In the genomic region with DNA sequence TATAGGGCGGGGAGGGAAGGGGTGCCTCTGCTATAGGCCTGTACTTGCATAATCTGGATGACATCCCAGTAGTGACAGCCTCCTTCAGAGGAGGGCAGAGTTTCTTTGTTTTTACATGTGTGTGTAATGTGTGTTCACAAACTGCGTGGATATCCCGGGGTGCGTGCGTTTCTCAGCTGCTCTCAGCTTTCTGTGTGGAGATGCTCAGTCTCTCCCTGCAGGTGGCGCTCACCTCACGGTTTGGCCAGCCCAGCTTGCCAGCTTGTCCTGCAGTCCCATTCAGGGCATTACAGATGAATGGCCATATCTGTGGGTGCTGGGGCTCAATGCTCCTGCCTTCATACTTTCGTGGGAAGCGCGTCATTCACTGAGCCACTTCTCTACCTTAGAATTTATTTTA, we compare ENCODE assay signal across 7 mouse cellular contexts. TPM values are rescaled to one million over a fixed set of nuclear protein-coding genes. Genes with fewer than 3 reads are reported as not detected.
DNase-seq lines count a peak whose midpoint lies in the region; ATAC-seq and TF ChIP-seq lines count a peak whose summit lies in the region.

No protein-coding gene starts in this region.

- DNase-seq in left cerebral cortex, adult 2 months (ENCODE audit: extremely low spot score in 1 of 2, low spot score in 2 of 2), result peak in 1 of 2 experiments; percentile 62
- DNase-seq in left cerebral cortex, adult 11 months (ENCODE audit: low spot score), result no peak
- DNase-seq in G1E (ENCODE audit: low spot score), result peak; percentile 29
- DNase-seq in c-Kit-positive CD71-positive TER-119-positive erythroid progenitor cells, embryonic 14.5 days (ENCODE audit: low spot score), result peak; percentile 30
- peak; percentile 78 for DNase-seq in gastrocnemius, adult 2 months
- DNase-seq in limb, embryonic 10.5 days (ENCODE audit: low spot score), result peak; percentile 53
- DNase-seq in skeletal muscle tissue, adult 2 months (ENCODE audit: low read depth, low spot score), result peak; percentile 31

- H3K4me1 ChIP-seq in G1E (ENCODE audit: insufficient read depth, low read depth, low read length), result peaks cover 14% of the 10 kb centered on the region
- no peaks in the 10 kb centered on the region for H3K4me1 ChIP-seq in limb, embryonic 10.5 days

- 77% methylated on average over 10 of the region's 10 CpGs for WGBS in limb, embryonic 10.5 days

- H3K4me3 ChIP-seq in left cerebral cortex, adult 2 months, result no peak overlapping the region
- no peak overlapping the region for H3K4me3 ChIP-seq in G1E (ENCODE audit: low read depth, low read length)
- no peak overlapping the region for H3K4me3 ChIP-seq in gastrocnemius, adult 2 months
- H3K4me3 ChIP-seq in limb, embryonic 10.5 days, result no peak overlapping the region

- H3K27ac ChIP-seq in left cerebral cortex, adult 2 months, result no peak overlapping the region
- H3K27ac ChIP-seq in gastrocnemius, adult 2 months, result no peak overlapping the region
- no peak overlapping the region for H3K27ac ChIP-seq in limb, embryonic 10.5 days

- peaks cover 9% of the 10 kb centered on the region; the same call in 1 of the 2 replicates for H3K27me3 ChIP-seq in G1E (ENCODE audit: insufficient read depth, low read length)
- no peaks in the 10 kb centered on the region for H3K27me3 ChIP-seq in limb, embryonic 10.5 days (ENCODE audit: low read depth, poor library complexity, severe bottlenecking)

- no peak for ATAC-seq in G1E (ENCODE audit: extremely low read depth, insufficient number of reproducible peaks, low FRiP score, poor library complexity, severe bottlenecking)

- intact Hi-C loops in left cerebral cortex, adult 2 months (cut with DNase I), result no loop called here
- intact Hi-C loops in gastrocnemius, adult 2 months (cut with DNase I), result loop anchor here (10.0 kb wide), 1 partner anchor 274 kb away; no protein-coding TSS in a partner anchor

- H3K9me3 ChIP-seq in G1E (replicated peaks), result no peaks in the 10 kb centered on the region
- no peaks in the 10 kb centered on the region for H3K9me3 ChIP-seq in limb, embryonic 10.5 days (replicated peaks)

- H3K36me3 ChIP-seq in G1E (replicated peaks), result no peaks in the 10 kb centered on the region
- peaks cover 54% of the 10 kb centered on the region for H3K36me3 ChIP-seq in limb, embryonic 10.5 days

- peak; percentile 72 for TF ChIP-seq CTCF in left cerebral cortex, adult 2 months (IDR thresholded peaks at IDR 0.05)
- TF ChIP-seq CTCF in G1E (IDR thresholded peaks at IDR 0.05; ENCODE audit: low read depth, low read length), result peak; percentile 50
- TF ChIP-seq CTCF in gastrocnemius, adult 2 months (IDR thresholded peaks at IDR 0.05), result peak; percentile 78

RNA-seq across cellular contexts. Expression of a gene that starts 42.1 kb away (rescaled TPM):
- 1,000 to 10,000 TPM; 1,405 to 1,413 TPM for total RNA-seq in left cerebral cortex, adult 2 months (2021)
- total RNA-seq in G1E (2014; fragmentation: Nextera tagmentation), result 0.19 and 0.38 TPM in 2 replicates
- total RNA-seq in G1E (2017), result 0.22 and 0.41 TPM in 2 replicates
- 2.3 and 2.5 TPM in 2 replicates for polyA plus RNA-seq in G1E (2012)
- total RNA-seq in gastrocnemius, adult 2 months (2021), result 10 to 100 TPM; 24.0 to 38.2 TPM
- polyA plus RNA-seq in limb, embryonic 10.5 days (2016; fragmentation: Nextera tagmentation; extraction: Ambion mirVana), result 34.8 and 41.2 TPM in 2 replicates

Comparison
In these comparisons a context has a peak if more than half of its experiments do, and no peak if none do; other contexts are left out.
1. RNA of a gene that starts 42.1 kb away (total RNA-seq): 1,405 to 1,413 TPM in left cerebral cortex, adult 2 months; 24.0 to 38.2 TPM in gastrocnemius, adult 2 months and 0.19 to 0.41 TPM in G1E; every median in the first group is over 10 times any median in the second.
2. Peak in every context shown above with its lines, with median percentiles within 50 percentile points of each other: CTCF ChIP-seq.